Mouse (Mus musculus): ENCODE results near the gene Hmgb2.
"Not testable (repeated sequence)": the region's sequence is repeated elsewhere in the genome, so short reads cannot be mapped to it uniquely, and the experiment has no call there.

The Hmgb2 gene

GRCm38 (mm10) chr8:57511316-57512118, at the start of gene Hmgb2:
TSS of gene Hmgb2 (plus strand) at chr8:57511907.
- DNase-seq (ENCODE audit: low spot score in 2 of 2): peak; percentile 100

DNA sequence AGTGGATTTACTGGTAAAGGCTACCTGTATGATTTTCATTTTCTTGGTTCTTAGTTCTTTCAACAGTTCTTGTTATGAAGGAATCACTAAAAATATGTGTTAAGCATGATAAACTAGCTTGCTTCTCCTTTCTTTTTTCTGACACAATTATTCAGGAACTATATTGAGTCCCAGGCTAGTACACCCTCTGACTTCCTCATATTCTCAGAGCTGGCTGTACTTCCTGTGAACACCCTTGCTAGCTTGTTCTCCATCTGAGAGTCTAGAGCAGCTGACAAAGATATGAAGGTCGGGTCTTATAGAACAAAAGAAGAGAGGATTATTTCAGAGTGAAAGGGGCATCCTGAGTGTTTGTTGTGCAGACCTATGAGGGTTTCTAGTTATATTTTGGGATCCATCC, 48.9 kb upstream of the Hmgb2 start:
- DNase-seq (ENCODE audit: low spot score in 2 of 2): peak; percentile 7 to 20

DNA sequence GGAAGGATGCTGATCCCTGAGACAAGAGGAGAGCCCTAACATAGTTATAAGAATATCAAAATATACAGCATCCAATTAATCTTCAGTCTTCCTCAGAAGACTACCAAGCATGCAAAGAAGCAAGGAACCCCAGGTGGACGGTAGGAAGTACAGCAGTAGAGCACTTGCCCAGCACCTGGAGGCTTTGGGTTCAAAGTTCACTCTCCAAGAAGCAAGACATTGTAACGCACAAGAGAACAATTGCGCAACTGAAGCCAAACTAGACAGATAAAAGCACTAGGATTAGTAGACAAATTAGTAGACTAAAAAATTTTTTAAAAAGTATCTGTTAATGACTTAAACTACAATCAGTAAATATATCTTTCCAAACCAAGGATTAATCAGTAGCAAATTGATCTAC, 48.0 kb upstream of the Hmgb2 start:
- DNase-seq (ENCODE audit: low spot score in 2 of 2): no peak

DNA sequence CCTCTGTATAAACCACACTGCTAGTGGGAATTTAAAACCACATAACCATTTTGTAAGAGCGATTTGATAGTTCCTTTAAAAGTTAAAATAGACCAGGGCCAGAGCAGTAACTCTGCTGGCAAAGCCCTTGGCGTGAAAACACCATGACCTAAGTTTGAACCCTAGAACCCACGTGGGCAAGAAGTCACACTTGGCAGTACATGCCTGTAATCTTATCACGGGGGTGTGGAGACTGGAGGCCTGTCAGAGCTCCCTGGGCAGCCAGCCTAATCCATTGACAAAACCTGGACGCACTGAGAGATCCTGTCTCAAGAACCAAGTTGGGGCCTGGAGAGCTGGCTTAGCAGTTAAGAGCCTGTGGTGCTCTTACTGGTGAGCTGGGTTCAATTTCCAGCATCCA, 43.1 kb upstream of the Hmgb2 start:
- peak; percentile 91 to 92 for DNase-seq (ENCODE audit: low spot score in 2 of 2)

GRCm38 (mm10) chr8:57470863-57471262, 40.8 kb upstream of the Hmgb2 start:
- no peak for DNase-seq (ENCODE audit: low spot score in 2 of 2)

DNA sequence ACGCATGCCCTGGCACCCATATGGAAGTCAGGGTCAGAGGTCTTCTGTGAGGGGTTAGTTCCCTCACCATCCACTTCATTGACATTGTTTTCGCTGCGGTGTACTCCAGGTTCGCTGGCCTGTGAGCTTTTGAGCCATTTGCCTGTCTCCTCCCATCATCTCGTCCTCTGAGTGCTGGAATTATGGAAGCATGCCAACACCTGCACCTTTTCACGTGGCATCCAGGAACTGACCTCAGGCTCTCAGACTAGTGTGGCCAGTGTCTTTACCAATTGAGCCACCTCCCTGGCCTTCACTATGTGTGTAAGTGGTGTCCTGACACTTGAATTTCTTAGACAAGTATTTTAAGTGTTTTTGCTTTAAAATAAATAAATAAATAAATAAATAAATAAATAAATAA, 38.0 kb upstream of the Hmgb2 start:
- no peak for DNase-seq (ENCODE audit: low spot score in 2 of 2)

DNA sequence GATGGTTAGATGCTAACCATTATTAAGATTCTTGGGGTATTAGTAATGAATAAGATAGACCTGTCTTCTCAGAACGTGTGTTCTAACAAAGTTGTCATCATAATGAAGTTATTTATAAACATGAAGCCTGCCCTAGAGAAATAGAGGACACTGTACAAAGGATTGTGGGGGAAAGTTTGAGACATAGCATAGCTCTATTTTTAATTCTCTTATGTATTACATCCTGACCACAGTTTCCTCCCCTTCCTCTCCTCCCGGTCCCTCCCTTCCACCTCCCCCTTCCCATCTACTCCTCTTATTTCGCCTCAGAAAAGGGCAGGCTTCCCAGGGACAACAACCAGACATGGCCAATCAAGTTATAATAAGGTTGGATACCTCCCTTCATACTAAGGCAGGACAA, 33.3 kb upstream of the Hmgb2 start:
- DNase-seq (ENCODE audit: low spot score in 2 of 2): no peak

- no peak for DNase-seq (ENCODE audit: low spot score in 2 of 2)
Measured at GRCm38 (mm10) chr8:57479700-57480099, 32.0 kb upstream of the Hmgb2 start.

- no peak for DNase-seq (ENCODE audit: low spot score in 2 of 2)
Measured at GRCm38 (mm10) chr8:57480606-57481005, 31.1 kb upstream of the Hmgb2 start.

DNA sequence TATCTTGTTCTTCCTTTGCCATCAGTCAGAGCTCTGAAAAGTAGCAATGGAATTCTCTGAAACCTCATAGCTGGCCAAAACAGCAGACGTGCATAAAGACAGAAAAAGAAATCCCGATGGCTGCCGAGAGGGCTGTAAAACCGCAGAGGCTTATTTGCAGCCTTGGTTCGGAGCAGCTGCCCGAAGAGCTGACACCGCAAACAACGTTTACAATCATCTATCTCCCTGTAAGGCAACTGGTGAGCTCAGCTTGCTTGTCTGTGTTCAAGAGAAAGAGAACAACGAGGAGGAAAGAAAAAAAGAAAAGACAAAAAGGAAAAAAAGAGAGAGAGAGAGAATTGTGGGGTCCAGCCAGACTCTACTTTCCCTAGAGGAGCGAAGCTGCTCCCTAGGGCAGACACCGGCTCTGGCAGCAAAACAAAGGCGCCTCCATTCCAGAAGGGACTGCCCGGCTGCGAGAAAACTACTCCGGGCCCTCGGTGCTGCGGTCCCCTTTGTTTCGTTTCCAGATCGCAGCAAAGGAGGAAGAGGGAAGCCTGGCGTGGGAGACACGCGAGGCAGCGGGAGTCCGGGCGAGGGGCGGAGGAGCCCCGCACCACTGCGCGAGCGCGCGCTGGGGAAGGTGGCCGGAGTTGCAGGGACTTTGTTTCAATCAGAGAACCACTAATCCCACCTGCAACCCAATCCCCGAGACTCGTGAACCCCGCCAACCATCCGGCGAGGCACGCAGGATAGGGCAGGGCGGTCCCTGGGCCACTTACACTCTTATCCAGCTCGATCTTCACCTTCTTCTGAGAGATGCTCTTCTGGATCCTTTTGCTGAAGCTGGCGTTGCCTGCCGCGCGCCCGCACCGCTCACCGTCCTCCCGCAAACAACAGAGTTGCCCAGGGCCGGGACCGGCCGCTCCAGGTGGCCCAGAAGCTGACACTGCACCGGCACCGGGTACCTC, 24.9 kb upstream of the Hmgb2 start:
- DNase-seq (ENCODE audit: low spot score in 2 of 2): peak; percentile 43 to 46

DNA sequence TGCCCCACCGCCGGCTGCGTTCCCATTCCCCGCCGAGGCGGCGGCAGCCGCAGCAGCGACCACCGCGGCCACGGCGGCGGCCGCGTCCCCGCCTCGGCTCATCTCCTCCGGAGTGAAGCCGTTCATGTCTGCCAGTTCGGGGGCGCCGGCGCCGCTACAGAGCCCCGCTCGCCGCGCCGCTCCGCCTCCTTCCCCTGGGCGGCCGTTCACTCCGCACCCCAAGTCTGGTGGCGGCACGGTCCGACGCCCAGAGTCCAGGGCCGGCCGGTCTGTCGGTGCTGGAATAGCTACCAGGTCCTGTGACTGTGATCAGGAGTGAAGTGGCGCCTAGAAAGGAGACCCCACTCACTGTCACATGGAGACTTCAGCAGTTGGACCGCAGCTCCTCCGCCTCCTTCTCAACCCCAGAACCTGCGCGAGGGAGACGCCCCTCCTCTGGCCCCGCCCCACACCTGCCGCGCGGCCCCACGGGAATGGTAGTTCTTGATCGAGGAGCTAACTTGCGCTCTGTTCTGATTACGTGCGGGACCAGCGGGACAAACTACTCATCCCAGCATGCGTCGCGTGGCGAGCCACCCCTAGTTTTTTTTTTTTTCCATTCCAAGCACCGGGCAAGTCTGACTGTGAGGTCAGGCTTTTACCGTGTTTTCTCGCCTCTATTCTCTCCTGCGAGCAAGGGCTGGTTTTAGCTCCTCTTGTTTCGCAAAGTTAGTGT, 24.1 kb upstream of the Hmgb2 start, which contains the start of gene Sap30:
Gene Sap30 (minus strand): TSS at position 420 of the 715 bp plus-strand sequence.
- DNase-seq (ENCODE audit: low spot score in 2 of 2): peak; percentile 98 to 99

DNA sequence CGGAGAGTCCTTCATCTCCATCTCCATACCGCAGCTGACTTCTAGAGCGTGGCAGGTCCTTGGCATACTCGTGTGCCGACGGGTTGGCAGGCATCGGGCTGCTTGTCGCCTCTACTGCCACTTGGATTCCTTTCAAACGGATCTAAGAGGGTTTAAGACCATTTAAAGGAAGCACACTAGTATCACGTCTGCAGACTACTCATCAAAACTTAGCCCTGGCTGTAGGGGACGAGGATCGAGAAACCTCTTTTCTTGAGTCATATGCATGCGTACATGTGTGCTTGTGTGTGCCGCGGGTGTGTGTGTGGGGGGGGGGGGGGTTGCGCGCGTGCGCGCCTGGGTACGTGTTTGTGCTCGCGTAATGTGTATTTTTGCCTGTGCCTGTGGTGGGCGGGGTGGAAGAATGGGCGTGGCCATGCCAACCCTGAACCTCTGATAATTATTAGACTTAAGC, 23.4 kb upstream of the Hmgb2 start:
- peak; percentile 66 to 68 for DNase-seq (ENCODE audit: low spot score in 2 of 2)

- DNase-seq (ENCODE audit: low spot score in 2 of 2): no peak
Measured at GRCm38 (mm10) chr8:57489366-57489765, 22.3 kb upstream of the Hmgb2 start.

GRCm38 (mm10) chr8:57489896-57490295, 21.8 kb upstream of the Hmgb2 start:
- DNase-seq (ENCODE audit: low spot score in 2 of 2): no peak

DNA sequence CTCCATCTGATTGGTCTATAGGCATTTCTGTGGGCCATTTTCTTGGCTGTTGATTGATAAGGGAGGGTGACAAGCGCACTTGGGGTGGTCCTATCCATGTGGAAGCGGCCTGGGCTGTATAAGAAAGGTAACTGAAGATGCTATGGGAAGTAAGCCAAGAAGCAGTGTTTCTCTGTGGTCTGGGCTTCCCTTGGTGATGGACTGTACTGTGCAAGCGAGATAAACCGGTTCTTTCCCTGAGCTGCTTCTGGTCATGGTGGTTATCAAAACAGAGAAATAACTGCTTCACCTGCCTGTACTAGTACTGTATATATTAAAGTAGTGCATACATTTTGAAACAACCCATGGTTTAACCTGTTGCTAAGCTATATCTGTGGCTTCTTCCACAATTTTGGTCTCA, 19.8 kb upstream of the Hmgb2 start:
- DNase-seq (ENCODE audit: low spot score in 2 of 2): no peak

DNA sequence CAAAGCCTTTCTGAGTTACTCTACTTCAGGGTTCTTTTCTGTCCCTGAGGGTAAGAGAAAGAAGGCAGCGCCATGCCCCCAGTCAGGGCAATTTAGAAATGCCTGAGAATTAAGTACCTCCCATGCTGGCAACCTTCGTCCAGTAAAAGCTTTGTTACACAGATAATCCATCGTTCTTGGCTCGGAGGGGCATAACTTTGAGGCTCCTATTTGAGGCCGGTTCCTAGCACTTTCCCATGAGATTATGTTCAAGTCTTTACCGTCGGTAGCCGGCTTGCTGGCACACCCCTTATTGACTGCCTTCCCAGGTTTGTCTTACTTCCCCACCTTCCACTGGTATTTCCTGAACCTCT, 13.2 kb upstream of the Hmgb2 start:
- DNase-seq (ENCODE audit: low spot score in 2 of 2): no peak

DNA sequence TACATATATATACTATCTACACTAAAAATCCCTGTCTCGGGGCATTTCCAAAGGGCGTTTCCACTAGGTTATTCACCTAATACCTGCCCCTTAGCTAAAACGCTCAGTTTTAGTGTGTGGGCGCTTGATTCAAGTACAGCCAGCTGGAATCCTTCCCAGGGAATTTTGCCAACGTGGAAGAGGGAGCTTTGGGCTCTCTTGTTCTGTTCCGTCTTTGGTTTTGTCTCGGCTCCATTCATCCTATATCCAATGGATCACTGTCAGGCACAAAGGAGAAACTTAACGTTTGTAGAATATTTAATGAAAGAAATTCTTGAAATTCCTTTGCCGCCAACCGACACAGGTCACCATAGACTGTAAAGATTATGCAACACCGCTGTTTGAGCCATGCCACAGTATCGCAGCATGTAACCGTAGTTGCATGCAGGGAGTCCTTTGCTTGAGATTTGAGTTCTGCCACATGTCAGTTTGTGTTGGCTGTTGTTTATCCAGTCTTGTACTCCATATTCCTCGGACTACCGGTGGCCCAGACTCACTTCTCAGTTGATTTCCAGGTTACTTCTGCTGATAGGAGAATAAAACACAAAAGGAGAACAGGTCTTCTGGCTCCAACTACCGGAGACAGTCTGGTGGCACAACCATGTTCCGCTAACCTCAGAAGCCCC, 12.7 kb upstream of the Hmgb2 start:
- DNase-seq (ENCODE audit: low spot score in 2 of 2): peak in 1 of 2 experiments; percentile 59

DNA sequence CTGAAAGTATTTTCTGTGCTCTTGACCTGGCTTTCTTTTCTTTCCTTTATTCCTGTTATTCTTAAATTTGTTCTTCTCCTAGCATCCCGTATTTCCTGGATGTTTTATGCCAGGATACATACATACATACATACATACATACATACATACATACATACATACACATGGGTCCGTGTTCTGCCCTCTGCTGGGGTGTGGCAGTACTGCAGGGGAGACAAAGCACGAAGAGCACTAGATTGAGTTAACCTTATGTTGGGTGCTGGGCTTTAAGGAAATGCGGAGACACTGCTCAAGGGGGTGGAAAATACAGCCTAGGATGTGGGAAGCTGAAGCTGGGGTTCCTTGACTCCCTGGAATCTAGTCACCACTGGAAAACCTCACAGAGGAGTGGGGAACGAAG, 8.1 kb upstream of the Hmgb2 start:
- DNase-seq (ENCODE audit: low spot score in 2 of 2): peak in 1 of 2 experiments; percentile 27

- not testable (repeated sequence) for DNase-seq (ENCODE audit: low spot score in 2 of 2)
Measured at GRCm38 (mm10) chr8:57505500-57505899, 6.2 kb upstream of the Hmgb2 start.

- no peak for DNase-seq (ENCODE audit: low spot score in 2 of 2)
Measured at GRCm38 (mm10) chr8:57507556-57508063, 4.1 kb upstream of the Hmgb2 start.

DNA sequence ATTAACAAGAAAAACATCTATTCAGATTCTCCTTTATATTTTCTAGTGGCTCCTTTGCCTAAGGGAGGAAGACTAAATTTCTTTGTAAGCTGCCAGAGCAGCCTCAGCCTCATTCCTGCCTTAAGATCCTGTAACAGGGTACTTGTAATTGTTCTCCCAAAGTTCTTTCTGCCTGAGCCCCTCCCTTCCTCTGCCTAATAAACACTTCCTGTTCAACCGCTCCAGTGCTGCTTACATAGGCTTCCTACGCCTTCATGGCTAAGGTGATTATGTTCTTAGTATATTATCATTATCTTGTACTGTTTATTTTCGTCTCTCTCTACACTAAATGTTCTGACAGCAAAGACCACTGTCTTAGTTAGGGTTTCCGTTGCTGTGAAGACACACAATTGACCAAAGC, 3.0 kb upstream of the Hmgb2 start:
- DNase-seq (ENCODE audit: low spot score in 2 of 2): peak in 1 of 2 experiments; percentile 46

Measured in heart, adult 9 months (tissue).